Mouse (Mus musculus) neutrophil, adult 59 days (primary cell): ENCODE data around the gene Vsig10l. TPM values are rescaled to one million over a fixed set of nuclear protein-coding genes. Genes with fewer than 3 reads are reported as not detected.

Experiments
- total RNA-seq, 2 experiments: library from RNA; stranded (reverse); gene quantifications; 1 replicate in 1 of 2; 2 replicates in 1 of 2; pipeline ENCODE4 v1.2.4; 2023

Gene Vsig10l
- 10 to 100 TPM in 1 of 2 experiments, 1 to 10 TPM in 1; 8.3 to 14.7 TPM for total RNA-seq

GRCm38 (mm10) chr7:43462851-43463250, at the start of gene Vsig10l:
TSS of gene Vsig10l (plus strand) at chr7:43463151.

GRCm38 (mm10) chr7:43427406-43427805, 35.5 kb upstream of the Vsig10l start, which contains the start of gene Lim2:
TSS of gene Lim2 (plus strand) at chr7:43427670.

GRCm38 (mm10) chr7:43436341-43437255, 26.4 kb upstream of the Vsig10l start, which contains the start of gene Nkg7:
TSS of gene Nkg7 (plus strand) at chr7:43437073.

GRCm38 (mm10) chr7:43440482-43440881, 22.5 kb upstream of the Vsig10l start, which contains the start of gene Cldnd2:
TSS of gene Cldnd2 (plus strand) at chr7:43440782.

GRCm38 (mm10) chr7:43443917-43444293, 19.0 kb upstream of the Vsig10l start, which contains the start of the genes Etfb and Gm45233:
TSS of gene Etfb (plus strand) at chr7:43444083.
TSS of gene Gm45233 (plus strand) at chr7:43444128.

GRCm38 (mm10) chr7:43489631-43490125, 26.7 kb downstream of the Vsig10l start, which contains the start of gene Iglon5:
TSS of gene Iglon5 (minus strand) at chr7:43490075.

Other genes starting within 250 kb of the Vsig10l start
- gene Zfp715, start 149.9 kb upstream of the Vsig10l start, total RNA-seq, result 10 to 100 TPM; 19.2 to 19.8 TPM
- gene Siglecf, start 111.8 kb upstream of the Vsig10l start, total RNA-seq, result 10 to 100 TPM; 10.6 to 12.0 TPM
- gene Siglecg, start 54.9 kb upstream of the Vsig10l start, total RNA-seq, result 10 to 100 TPM; 55.9 to 59.4 TPM
- not detected for gene Lim2, start 35.5 kb upstream of the Vsig10l start, total RNA-seq
- gene Nkg7, start 26.1 kb upstream of the Vsig10l start, total RNA-seq, result 10 to 100 TPM; 31.3 to 31.9 TPM
- gene Cldnd2, start 22.4 kb upstream of the Vsig10l start, total RNA-seq, result under 1 TPM in 1 of 2 experiments, not detected in 1; 0.62 TPM
- gene Etfb, start 19.1 kb upstream of the Vsig10l start, total RNA-seq, result 10 to 100 TPM; 58.6 to 71.6 TPM
- gene Gm45233, start 19.0 kb upstream of the Vsig10l start, total RNA-seq, result not detected
- not detected for gene Iglon5, start 26.9 kb downstream of the Vsig10l start, total RNA-seq
- gene 4931406B18Rik, start 42.8 kb downstream of the Vsig10l start, total RNA-seq, result under 1 TPM in 1 of 2 experiments, not detected in 1; 0.18 TPM
- 100 to 1,000 TPM; 465 to 478 TPM for gene Cd33, start 81.3 kb downstream of the Vsig10l start, total RNA-seq
- gene Zfp658, start 99.1 kb downstream of the Vsig10l start, total RNA-seq, result 1 to 10 TPM; 2.5 to 3.0 TPM
- 10 to 100 TPM; 10.9 to 12.6 TPM for gene Zfp719, start 116.5 kb downstream of the Vsig10l start, total RNA-seq
- under 1 TPM; 0.62 to 0.78 TPM for gene Zfp819, start 144.0 kb downstream of the Vsig10l start, total RNA-seq
- not detected for gene Ceacam18, start 171.6 kb downstream of the Vsig10l start, total RNA-seq
- 100 to 1,000 TPM; 152 to 169 TPM for gene Siglece, start 197.0 kb downstream of the Vsig10l start, total RNA-seq
- gene Ctu1, start 208.9 kb downstream of the Vsig10l start, total RNA-seq, result 1 to 10 TPM; 2.7 to 4.6 TPM
- gene Klk14, start 227.3 kb downstream of the Vsig10l start, total RNA-seq, result not detected
- not detected for gene Klk13, start 249.4 kb downstream of the Vsig10l start, total RNA-seq